Mouse (Mus musculus) hindbrain, embryonic 16.5 days (tissue): ENCODE measurements at regions not wholly inside any gene's neighbourhood (a gene's known extent, or its start where the extent isn't known, plus 50 kb on each side); places are given as distances from the start of the nearest gene placed in this dataset.
A peak's percentile ranks its signal among the peaks of the same experiment; 100 is the strongest.

Experiments used
- ATAC-seq: fragments of 200-750 bp; cut with Nextera tagmentation; 2 replicates; pipeline ENCODE4 v1.8.0; 2017; ENCODE audit warnings: moderate TSS enrichment, moderate library complexity
- H3K27ac ChIP-seq: fragments of 300-500 bp; sonication (generic); 2 replicates; pipeline ENCODE4 v1.5.1; 2014; ENCODE audit warnings: low read depth, mild to moderate bottlenecking, control low read depth, low read length, moderate library complexity
- H3K27me3 ChIP-seq: fragments of 300-500 bp; sonication (generic); replicated peaks from 2 replicates; pipeline ENCODE4 v1.6.1; 2014; ENCODE audit warnings: low read length; ENCODE audit not compliant: control insufficient read depth, insufficient read depth
- H3K36me3 ChIP-seq: fragments of 300-500 bp; sonication (generic); 2 replicates; pipeline ENCODE4 v1.6.1; 2014; ENCODE audit warnings: mild to moderate bottlenecking, low read length, moderate library complexity, mixed read lengths; ENCODE audit not compliant: control insufficient read depth, insufficient read depth
- H3K4me1 ChIP-seq: fragments of 300-500 bp; sonication (generic); 2 replicates; pipeline ENCODE4 v1.6.1; 2014; ENCODE audit warnings: low read depth, low read length; ENCODE audit not compliant: control insufficient read depth, insufficient read depth
- H3K4me2 ChIP-seq: fragments of 300-500 bp; sonication (generic); 2 replicates; pipeline ENCODE4 v1.6.1; 2014; ENCODE audit warnings: mild to moderate bottlenecking, low read length, control low read depth, moderate library complexity
- H3K4me3 ChIP-seq: fragments of 300-500 bp; sonication (generic); 2 replicates; pipeline ENCODE4 v1.5.1; 2014; ENCODE audit warnings: mild to moderate bottlenecking, low read length, control low read depth, moderate library complexity
- H3K9ac ChIP-seq: fragments of 300-500 bp; sonication (generic); 2 replicates; pipeline ENCODE4 v1.6.1; 2014; ENCODE audit warnings: low read depth, mild to moderate bottlenecking, control low read depth, low read length, moderate library complexity
- H3K9me3 ChIP-seq: fragments of 300-500 bp; sonication (generic); 2 replicates; pipeline ENCODE4 v1.6.1; 2014; ENCODE audit warnings: mild to moderate bottlenecking, low read length, moderate library complexity; ENCODE audit not compliant: control insufficient read depth
- WGBS: fragments of 180-500 bp; shearing (Covaris S2); extraction: QIAGEN DNeasy Blood & Tissue Kit; methylation state at CpG from one replicate; pipeline ENCODE4 v1.1.7; 2014; 5-methylcytosine and 5-hydroxymethylcytosine counted together

DNA sequence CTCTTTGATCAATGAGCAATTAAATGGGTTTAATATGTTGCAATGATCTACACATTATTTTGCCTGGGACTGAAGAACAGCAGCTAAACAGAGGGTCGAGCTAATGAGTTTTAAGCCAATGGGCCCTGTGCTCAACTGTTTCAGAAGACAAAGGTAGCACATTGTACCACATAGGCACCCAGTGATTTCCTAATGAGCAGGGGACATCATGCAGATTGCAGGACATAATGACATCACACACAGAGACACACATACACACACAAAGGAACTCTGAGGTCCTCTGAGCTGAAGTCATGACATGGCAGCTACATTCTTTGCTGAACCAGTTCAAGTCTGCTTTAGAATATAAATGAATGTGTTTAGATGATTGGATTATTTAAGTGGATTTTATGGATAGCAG is 71.9 kb downstream of the Zfp330 start:
- no peak for ATAC-seq
- no peak overlapping the region for H3K4me3 ChIP-seq
- 68% methylated on average over 1 of the region's 1 CpGs for WGBS
- no peak overlapping the region for H3K9ac ChIP-seq
- H3K9me3 ChIP-seq: no peaks in the 10 kb centered on the region
- H3K36me3 ChIP-seq: no peaks in the 10 kb centered on the region
- H3K4me2 ChIP-seq: no peak overlapping the region
- H3K27me3 ChIP-seq: no peaks in the 10 kb centered on the region
- H3K27ac ChIP-seq: no peak overlapping the region
- H3K4me1 ChIP-seq: no peaks in the 10 kb centered on the region

- no peaks in the 10 kb centered on the region for H3K27me3 ChIP-seq
- no peaks in the 10 kb centered on the region for H3K36me3 ChIP-seq
- H3K9me3 ChIP-seq: no peaks in the 10 kb centered on the region
- no peak overlapping the region for H3K9ac ChIP-seq
- 68% methylated on average over 1 of the region's 1 CpGs for WGBS
- no peak overlapping the region for H3K4me3 ChIP-seq
- no peaks in the 10 kb centered on the region for H3K4me1 ChIP-seq
- ATAC-seq: peak; percentile 60; the same call in 1 of the 2 replicates
- H3K27ac ChIP-seq: no peak overlapping the region
- no peak overlapping the region for H3K4me2 ChIP-seq
These were observed 73.5 kb downstream of the Zfp330 start for GRCm38 (mm10) chr8:82700471-82700870.

DNA sequence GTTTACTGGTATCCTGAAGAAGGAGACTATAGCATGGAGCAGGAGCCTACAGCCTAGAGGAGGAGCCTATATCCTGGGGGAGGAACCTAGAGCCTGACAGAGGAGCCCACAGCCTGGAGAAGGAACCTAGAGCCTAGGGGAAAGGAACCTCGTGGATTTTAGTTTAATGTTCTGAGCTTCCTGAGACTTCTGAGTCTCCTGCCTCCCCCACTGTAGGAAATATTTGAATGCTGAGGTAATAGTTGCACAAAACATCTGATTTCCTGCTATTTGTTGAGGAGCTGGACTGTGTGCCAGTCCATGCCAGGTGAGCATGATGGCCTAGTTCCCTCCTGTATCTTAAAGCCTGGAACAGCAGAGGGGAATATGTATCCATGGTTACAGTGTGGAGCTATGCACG is 74.7 kb downstream of the Zfp330 start:
- H3K9me3 ChIP-seq: no peaks in the 10 kb centered on the region
- no peak overlapping the region for H3K4me2 ChIP-seq
- H3K4me1 ChIP-seq: no peaks in the 10 kb centered on the region
- no peak overlapping the region for H3K4me3 ChIP-seq
- H3K27ac ChIP-seq: no peak overlapping the region
- no peaks in the 10 kb centered on the region for H3K27me3 ChIP-seq
- H3K36me3 ChIP-seq: no peaks in the 10 kb centered on the region
- H3K9ac ChIP-seq: no peak overlapping the region
- 73% methylated on average over 2 of the region's 2 CpGs for WGBS
- ATAC-seq: no peak

DNA sequence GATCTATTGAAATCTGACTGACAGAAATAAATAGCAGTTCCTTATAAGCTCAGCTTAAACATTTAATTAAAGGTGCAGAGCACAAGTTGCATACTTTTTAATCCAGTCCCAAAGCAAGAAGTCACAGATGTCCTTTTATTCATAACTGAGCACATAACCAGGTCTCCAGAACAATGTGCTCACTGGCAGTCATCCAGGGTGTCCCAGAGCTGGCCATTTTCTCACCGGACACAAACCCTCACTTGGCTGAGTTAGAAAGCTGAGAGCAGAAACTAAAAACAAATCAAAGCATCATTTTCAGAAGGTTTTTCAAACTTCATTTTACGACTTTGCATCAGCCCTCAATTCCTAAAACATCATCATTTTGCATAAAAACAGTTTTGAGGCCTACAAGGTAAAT is 75.9 kb downstream of the Zfp330 start:
- Histone ChIP-seq H3K4me3 (no peak overlapping the region), H3K4me2 (no peak overlapping the region), H3K9me3 (no peaks in the 10 kb centered on the region), H3K27me3 (no peaks in the 10 kb centered on the region), H3K27ac (no peak overlapping the region), H3K4me1 (no peaks in the 10 kb centered on the region), H3K36me3 (no peaks in the 10 kb centered on the region), H3K9ac (no peak overlapping the region)
- no peak for ATAC-seq
- WGBS: 65% methylated on average over 2 of the region's 2 CpGs

DNA sequence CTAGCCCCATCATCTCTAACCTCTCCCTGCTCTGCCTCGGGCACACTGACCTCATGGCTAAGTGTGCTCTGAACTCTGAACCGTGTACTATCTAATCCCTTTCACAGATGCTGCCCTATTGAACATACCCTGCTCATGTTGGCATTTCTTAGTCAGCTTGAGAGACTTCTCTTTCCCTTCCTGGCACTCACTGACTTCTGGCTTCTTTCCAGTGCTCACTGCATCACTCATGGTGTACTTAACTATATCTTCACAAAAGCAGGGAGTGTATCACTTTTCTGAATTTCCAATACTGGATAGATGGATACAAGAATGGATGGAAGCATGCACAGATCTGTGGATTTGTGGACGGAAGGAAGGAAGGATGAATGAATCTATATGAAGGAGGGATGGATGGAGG is 80.9 kb downstream of the Zfp330 start:
- Histone ChIP-seq H3K4me3 (no peak overlapping the region), H3K27ac (no peak overlapping the region), H3K4me2 (no peak overlapping the region), H3K9me3 (no peaks in the 10 kb centered on the region), H3K4me1 (no peaks in the 10 kb centered on the region), H3K36me3 (no peaks in the 10 kb centered on the region), H3K27me3 (no peaks in the 10 kb centered on the region), H3K9ac (no peak overlapping the region)
- WGBS: 83% methylated on average over 3 of the region's 3 CpGs
- no peak for ATAC-seq

- H3K4me3 ChIP-seq: no peak overlapping the region
- H3K9me3 ChIP-seq: no peaks in the 10 kb centered on the region
- ATAC-seq: peak; percentile 83
- H3K4me1 ChIP-seq: no peaks in the 10 kb centered on the region
- H3K9ac ChIP-seq: no peak overlapping the region
- WGBS: 61% methylated on average over 3 of the region's 3 CpGs
- no peak overlapping the region for H3K4me2 ChIP-seq
- H3K36me3 ChIP-seq: no peaks in the 10 kb centered on the region
- no peaks in the 10 kb centered on the region for H3K27me3 ChIP-seq
- H3K27ac ChIP-seq: no peak overlapping the region
These were observed 84.6 kb downstream of the Zfp330 start for GRCm38 (mm10) chr8:82689322-82689721.

GRCm38 (mm10) chr8:82685966-82686365 is 88.0 kb downstream of the Zfp330 start:
- WGBS: 77% methylated on average over 3 of the region's 3 CpGs
- Histone ChIP-seq H3K4me3 (no peak overlapping the region), H3K9me3 (no peaks in the 10 kb centered on the region), H3K4me1 (no peaks in the 10 kb centered on the region), H3K27ac (no peak overlapping the region), H3K4me2 (no peak overlapping the region), H3K27me3 (no peaks in the 10 kb centered on the region), H3K9ac (no peak overlapping the region), H3K36me3 (no peaks in the 10 kb centered on the region)
- ATAC-seq: no peak

DNA sequence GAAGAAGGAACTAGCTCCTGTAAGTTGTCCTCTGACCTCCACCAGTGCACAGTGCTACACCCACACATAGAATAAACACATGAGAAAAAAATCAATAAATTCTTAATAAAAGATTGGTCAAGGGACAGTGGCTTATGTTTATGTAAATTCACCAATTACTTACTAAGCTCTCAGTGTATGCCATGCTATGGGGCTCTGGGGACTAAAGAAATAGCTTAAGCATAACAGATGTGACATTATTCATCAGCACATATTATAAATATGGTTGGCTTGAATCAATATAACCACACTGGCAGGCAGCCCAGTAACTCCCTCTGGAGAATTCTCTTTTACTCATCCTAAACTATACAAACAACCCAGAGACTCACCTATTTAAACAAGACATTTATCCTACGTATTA is 95.2 kb downstream of the Zfp330 start:
- Histone ChIP-seq H3K4me3 (no peak overlapping the region), H3K36me3 (no peaks in the 10 kb centered on the region), H3K9ac (no peak overlapping the region), H3K9me3 (no peaks in the 10 kb centered on the region), H3K4me2 (no peak overlapping the region), H3K27ac (no peak overlapping the region), H3K4me1 (no peaks in the 10 kb centered on the region), H3K27me3 (no peaks in the 10 kb centered on the region)
- no peak for ATAC-seq
- 66% methylated on average over 1 of the region's 1 CpGs for WGBS

- WGBS: 87% methylated on average over 3 of the region's 3 CpGs
- Histone ChIP-seq H3K36me3 (no peaks in the 10 kb centered on the region), H3K4me1 (no peaks in the 10 kb centered on the region), H3K27me3 (no peaks in the 10 kb centered on the region), H3K9ac (no peak overlapping the region), H3K4me2 (no peak overlapping the region), H3K27ac (no peak overlapping the region), H3K4me3 (no peak overlapping the region), H3K9me3 (no peaks in the 10 kb centered on the region)
- ATAC-seq: no peak
These were observed 96.2 kb downstream of the Zfp330 start for GRCm38 (mm10) chr8:82677781-82678180.

GRCm38 (mm10) chr8:82669241-82669640 is 104.7 kb downstream of the Zfp330 start:
- Histone ChIP-seq H3K4me1 (no peaks in the 10 kb centered on the region), H3K9ac (no peak overlapping the region), H3K9me3 (no peaks in the 10 kb centered on the region), H3K4me2 (no peak overlapping the region), H3K36me3 (no peaks in the 10 kb centered on the region), H3K4me3 (no peak overlapping the region), H3K27me3 (no peaks in the 10 kb centered on the region), H3K27ac (no peak overlapping the region)
- 95% methylated on average over 4 of the region's 4 CpGs for WGBS
- ATAC-seq: no peak
